ENCODE assay signal across 8 mouse cellular contexts in the genomic region with DNA sequence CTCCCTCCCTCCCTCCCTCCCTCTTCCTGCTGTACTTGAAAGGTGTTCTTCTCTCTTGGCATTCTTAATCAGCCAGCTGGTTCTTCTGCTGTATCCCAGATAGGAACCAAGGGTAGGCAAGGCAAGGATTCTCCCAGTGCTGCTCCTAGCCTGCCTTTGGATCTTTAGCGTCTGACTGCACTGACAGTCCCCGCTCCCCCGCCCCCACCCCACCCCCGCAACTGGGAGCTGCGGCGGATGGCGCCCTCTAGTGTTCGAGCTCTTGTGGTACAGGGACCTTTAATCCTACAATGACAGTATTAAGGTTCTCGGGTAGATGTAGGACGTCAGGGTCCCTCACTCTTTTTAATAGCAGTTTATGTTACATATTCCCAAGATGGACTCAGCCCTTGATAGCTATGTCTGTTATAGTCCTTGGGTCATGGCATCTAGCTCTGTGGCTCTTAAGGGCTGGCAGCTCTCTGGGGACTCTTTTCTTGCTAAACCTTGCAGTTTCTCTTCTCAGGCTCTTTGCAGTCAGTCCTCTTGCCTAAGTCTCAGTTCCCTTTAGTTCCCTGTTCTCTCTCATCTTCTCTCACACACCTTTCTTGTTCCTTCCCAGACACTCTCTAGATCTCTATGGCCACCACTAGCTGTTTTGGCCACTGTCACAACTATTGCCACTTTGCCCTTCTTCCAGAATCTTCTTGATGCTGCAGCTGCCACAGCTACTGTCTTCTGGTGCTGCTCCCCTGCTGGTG.
A peak's percentile ranks its signal among the peaks of the same experiment; 100 is the strongest.
DNase-seq lines count a peak whose midpoint lies in the region; ATAC-seq lines count a peak whose summit lies in the region.

No protein-coding gene starts in this region.

- intact Hi-C loops in gastrocnemius, postnatal 14 days (cut with DNase I; ENCODE audit: low total_unique reads), result loop anchor here (10.0 kb wide), 1 partner anchor 343 kb away; a partner anchor contains a TSS
- intact Hi-C loops in left cerebral cortex, postnatal 14 days (cut with DNase I), result no loop called here

- H3K4me2 ChIP-seq in intestine, embryonic 16.5 days (ENCODE audit: low read depth, low read length), result peak overlapping the region; percentile 14; the same call in 1 of the 2 replicates

- peak; percentile 52 for DNase-seq in ovary, postnatal 10 days (ENCODE audit: low spot score)
- DNase-seq in ovary, adult 18-20 months (ENCODE audit: low spot score), result no peak
- peak; percentile 76 to 84 for DNase-seq in cerebellum, postnatal 25 days
- DNase-seq in gastrocnemius, postnatal 14 days, result peak; percentile 64
- DNase-seq in left cerebral cortex, postnatal 14 days (ENCODE audit: low spot score in 2 of 2), result peak; percentile 77 to 82
- DNase-seq in right cerebral cortex, postnatal 36 days (ENCODE audit: low spot score in 2 of 2), result peak; percentile 34 to 40

- H3K36me3 ChIP-seq in intestine, embryonic 16.5 days (ENCODE audit: control insufficient read depth, insufficient read depth, low read length), result no peaks in the 10 kb centered on the region

- no peak overlapping the region for H3K27ac ChIP-seq in intestine, embryonic 16.5 days (ENCODE audit: low read length)

- WGBS in intestine, embryonic 16.5 days, result 3% methylated on average over 10 of the region's 10 CpGs

- H3K9me3 ChIP-seq in intestine, embryonic 16.5 days (ENCODE audit: control insufficient read depth, low read length), result no peaks in the 10 kb centered on the region

- no peak overlapping the region for H3K4me3 ChIP-seq in intestine, embryonic 16.5 days (ENCODE audit: low read length)

- H3K9ac ChIP-seq in intestine, embryonic 16.5 days (ENCODE audit: low read depth, low read length), result no peak overlapping the region

- ATAC-seq in intestine, embryonic 16.5 days, result peak; percentile 41
- ATAC-seq in megakaryocyte progenitor cell, adult 5-6 weeks (replicated peaks; ENCODE audit: poor library complexity), result peak; percentile 67

- H3K4me1 ChIP-seq in intestine, embryonic 16.5 days (ENCODE audit: control insufficient read depth, insufficient read depth, low read length), result peaks cover 15% of the 10 kb centered on the region

- no peaks in the 10 kb centered on the region for H3K27me3 ChIP-seq in intestine, embryonic 16.5 days (replicated peaks; ENCODE audit: control insufficient read depth, insufficient read depth, low read length)
